Mouse (Mus musculus) kidney, embryonic 14.5 days (tissue): ENCODE data around the gene Gm9803. TPM values are rescaled to one million over a fixed set of nuclear protein-coding genes. Genes with fewer than 3 reads are reported as not detected.

ENCODE experiments used
- ATAC-seq: fragments of 200-750 bp; cut with Nextera tagmentation; 2 replicates; pipeline ENCODE4 v1.8.0; 2017; ENCODE audit warnings: moderate number of reproducible peaks, mild to moderate bottlenecking, moderate TSS enrichment, moderate library complexity; ENCODE audit not compliant: low FRiP score, low TSS enrichment
- H3K27ac ChIP-seq: fragments of 300-500 bp; sonication (generic); 2 replicates; pipeline ENCODE4 v1.5.1; 2014; ENCODE audit warnings: low read depth, mild to moderate bottlenecking, low read length, moderate library complexity, mixed read lengths
- H3K27me3 ChIP-seq: fragments of 300-500 bp; sonication (generic); 2 replicates; pipeline ENCODE4 v1.6.1; 2014; ENCODE audit warnings: mild to moderate bottlenecking, low read length; ENCODE audit not compliant: control insufficient read depth, insufficient read depth
- H3K36me3 ChIP-seq: fragments of 300-500 bp; sonication (generic); 2 replicates; pipeline ENCODE4 v1.6.1; 2014; ENCODE audit warnings: low read length, mixed read lengths; ENCODE audit not compliant: control insufficient read depth, insufficient read depth
- H3K4me1 ChIP-seq: fragments of 300-500 bp; sonication (generic); 2 replicates; pipeline ENCODE4 v1.6.1; 2014; ENCODE audit warnings: low read length, mixed read lengths; ENCODE audit not compliant: control insufficient read depth, insufficient read depth
- H3K4me2 ChIP-seq: fragments of 300-500 bp; sonication (generic); replicated peaks from 2 replicates; pipeline ENCODE4 v1.6.1; 2014; ENCODE audit warnings: low read depth, mild to moderate bottlenecking, low read length
- H3K4me3 ChIP-seq: fragments of 300-500 bp; sonication (generic); 2 replicates; pipeline ENCODE4 v1.5.1; 2014; ENCODE audit warnings: mild to moderate bottlenecking, low read length
- H3K9ac ChIP-seq: fragments of 300-500 bp; sonication (generic); 2 replicates; pipeline ENCODE4 v1.6.1; 2014; ENCODE audit warnings: low read depth, mild to moderate bottlenecking, low read length, moderate library complexity
- H3K9me3 ChIP-seq: fragments of 300-500 bp; sonication (generic); 2 replicates; pipeline ENCODE4 v1.6.1; 2016; ENCODE audit warnings: low read length; ENCODE audit not compliant: control insufficient read depth
- WGBS: fragments of 180-500 bp; shearing (Covaris S2); extraction: QIAGEN DNeasy Blood & Tissue Kit; methylation state at CpG from one replicate; pipeline ENCODE4 v1.1.7; 2014; 5-methylcytosine and 5-hydroxymethylcytosine counted together
- polyA plus RNA-seq: library from polyadenylated mRNA; unstranded; fragments of >200 nt; fragmentation: Nextera tagmentation; extraction: Ambion mirVana; gene quantifications from 2 replicates; pipeline ENCODE4 v1.2.1, GENCODE M21; 2014

The Gm9803 gene
- polyA plus RNA-seq, 1 experiment from 2014 or later = 10.1 TPM

- no peak overlapping the region for H3K27ac ChIP-seq
- no peaks in the 10 kb centered on the region for H3K9me3 ChIP-seq
- H3K36me3 ChIP-seq = peaks cover 53% of the 10 kb centered on the region
- no peak for ATAC-seq
- H3K4me2 ChIP-seq = no peak overlapping the region
- no peaks in the 10 kb centered on the region for H3K27me3 ChIP-seq
- H3K4me1 ChIP-seq = no peaks in the 10 kb centered on the region
- no peak overlapping the region for H3K9ac ChIP-seq
- 93% methylated on average over 4 of the region's 4 CpGs for WGBS
- no peak overlapping the region for H3K4me3 ChIP-seq
Measured at GRCm38 (mm10) chr10:43502599-43502998, 21.3 kb upstream of the Gm9803 start.

GRCm38 (mm10) chr10:43504291-43504690 is 19.6 kb upstream of the Gm9803 start:
- 100% methylated on average over 1 of the region's 1 CpGs for WGBS
- no peak overlapping the region for H3K27ac ChIP-seq
- H3K27me3 ChIP-seq = no peaks in the 10 kb centered on the region
- H3K9ac ChIP-seq = no peak overlapping the region
- no peak overlapping the region for H3K4me2 ChIP-seq
- no peak overlapping the region for H3K4me3 ChIP-seq
- no peak for ATAC-seq
- H3K9me3 ChIP-seq = no peaks in the 10 kb centered on the region
- no peaks in the 10 kb centered on the region for H3K4me1 ChIP-seq
- peaks cover 44% of the 10 kb centered on the region for H3K36me3 ChIP-seq

GRCm38 (mm10) chr10:43507051-43507450 is 16.8 kb upstream of the Gm9803 start:
- H3K4me2 ChIP-seq = no peak overlapping the region
- ATAC-seq = no peak
- WGBS = 80% methylated on average over 4 of the region's 4 CpGs
- no peak overlapping the region for H3K4me3 ChIP-seq
- H3K9ac ChIP-seq = no peak overlapping the region
- H3K27ac ChIP-seq = no peak overlapping the region
- H3K36me3 ChIP-seq = peaks cover 51% of the 10 kb centered on the region
- no peaks in the 10 kb centered on the region for H3K4me1 ChIP-seq
- no peaks in the 10 kb centered on the region for H3K27me3 ChIP-seq
- no peaks in the 10 kb centered on the region for H3K9me3 ChIP-seq

- peaks cover 55% of the 10 kb centered on the region for H3K36me3 ChIP-seq
- WGBS = 92% methylated on average over 7 of the region's 7 CpGs
- H3K9ac ChIP-seq = no peak overlapping the region
- no peak overlapping the region for H3K27ac ChIP-seq
- no peak for ATAC-seq
- H3K9me3 ChIP-seq = no peaks in the 10 kb centered on the region
- no peak overlapping the region for H3K4me2 ChIP-seq
- H3K27me3 ChIP-seq = no peaks in the 10 kb centered on the region
- no peak overlapping the region for H3K4me3 ChIP-seq
- H3K4me1 ChIP-seq = no peaks in the 10 kb centered on the region
Measured at GRCm38 (mm10) chr10:43509228-43509627, 14.7 kb upstream of the Gm9803 start.

- Histone ChIP-seq H3K4me1 (no peaks in the 10 kb centered on the region), H3K27me3 (no peaks in the 10 kb centered on the region)
- 87% methylated on average over 10 of the region's 10 CpGs for WGBS
Measured at GRCm38 (mm10) chr10:43512976-43513375, 10.9 kb upstream of the Gm9803 start.

GRCm38 (mm10) chr10:43516992-43517660 is 6.8 kb upstream of the Gm9803 start:
- Histone ChIP-seq H3K4me2 (no peak overlapping the region), H3K4me3 (no peak overlapping the region), H3K36me3 (peaks cover 11% of the 10 kb centered on the region), H3K27me3 (no peaks in the 10 kb centered on the region), H3K9ac (no peak overlapping the region), H3K9me3 (no peaks in the 10 kb centered on the region), H3K27ac (peak overlapping the region; percentile 67; the same call in 1 of the 2 replicates), H3K4me1 (no peaks in the 10 kb centered on the region)
- WGBS = 59% methylated on average over 6 of the region's 6 CpGs
- peak; percentile 69; the same call in 1 of the 2 replicates for ATAC-seq

More at GRCm38 (mm10) chr10:43512976-43513375, 10.9 kb upstream of the Gm9803 start:
- Histone ChIP-seq H3K4me3 (no peak overlapping the region), H3K4me2 (no peak overlapping the region), H3K9me3 (no peaks in the 10 kb centered on the region), H3K9ac (no peak overlapping the region), H3K27ac (no peak overlapping the region), H3K36me3 (peaks cover 44% of the 10 kb centered on the region)
- no peak for ATAC-seq

- peaks cover 6% of the 10 kb centered on the region for H3K36me3 ChIP-seq
- no peaks in the 10 kb centered on the region for H3K9me3 ChIP-seq
- no peak for ATAC-seq
- 66% methylated on average over 4 of the region's 4 CpGs for WGBS
- H3K27me3 ChIP-seq = no peaks in the 10 kb centered on the region
- H3K9ac ChIP-seq = no peak overlapping the region
- no peak overlapping the region for H3K4me3 ChIP-seq
- no peak overlapping the region for H3K4me2 ChIP-seq
- no peaks in the 10 kb centered on the region for H3K4me1 ChIP-seq
- H3K27ac ChIP-seq = peak overlapping the region; percentile 67; the same call in 1 of the 2 replicates
Measured at GRCm38 (mm10) chr10:43517836-43518235, 6.0 kb upstream of the Gm9803 start.

- WGBS = 66% methylated on average over 13 of the region's 13 CpGs
- no peaks in the 10 kb centered on the region for H3K9me3 ChIP-seq
- no peaks in the 10 kb centered on the region for H3K4me1 ChIP-seq
- no peak overlapping the region for H3K9ac ChIP-seq
- H3K4me3 ChIP-seq = no peak overlapping the region
- H3K27ac ChIP-seq = no peak overlapping the region; the same call in 1 of the 2 replicates
- H3K36me3 ChIP-seq = peaks cover under 1% of the 10 kb centered on the region
- H3K27me3 ChIP-seq = no peaks in the 10 kb centered on the region
- ATAC-seq = no peak
- H3K4me2 ChIP-seq = no peak overlapping the region
Measured at GRCm38 (mm10) chr10:43518368-43518767, 5.5 kb upstream of the Gm9803 start.

- 0 out of 2 replicates have a peak, but pooled peaks cover 4% of the 10 kb centered on the region for H3K36me3 ChIP-seq
- WGBS = 96% methylated on average over 2 of the region's 2 CpGs
- H3K4me1 ChIP-seq = no peaks in the 10 kb centered on the region
- ATAC-seq = no peak
- no peaks in the 10 kb centered on the region for H3K9me3 ChIP-seq
- no peak overlapping the region for H3K4me2 ChIP-seq
- H3K27ac ChIP-seq = no peak overlapping the region
- H3K9ac ChIP-seq = no peak overlapping the region
- no peak overlapping the region for H3K4me3 ChIP-seq
- no peaks in the 10 kb centered on the region for H3K27me3 ChIP-seq
Measured at GRCm38 (mm10) chr10:43519977-43520376, 3.9 kb upstream of the Gm9803 start.
